Mouse (Mus musculus) heart, embryonic 10.5 days (tissue): ENCODE measurements around the gene Camk2g. TPM values are rescaled to one million over a fixed set of nuclear protein-coding genes. Genes with fewer than 3 reads are reported as not detected.

Experiments
- DNase-seq: peaks from one replicate; pipeline ENCODE4 v3.0.0-alpha.2; 2017; ENCODE audit warnings: low spot score
- H3K27ac ChIP-seq: fragments of 300-500 bp; sonication (generic); 2 replicates; pipeline ENCODE4 v1.5.1; 2016; ENCODE audit warnings: mild to moderate bottlenecking
- H3K27me3 ChIP-seq: fragments of 300-500 bp; sonication (generic); 2 replicates; pipeline ENCODE4 v1.6.1; 2016; ENCODE audit warnings: mild to moderate bottlenecking; ENCODE audit not compliant: poor library complexity, insufficient read depth, severe bottlenecking
- H3K36me3 ChIP-seq: fragments of 300-500 bp; sonication (generic); 2 replicates; pipeline ENCODE4 v1.6.1; 2016; ENCODE audit warnings: mild to moderate bottlenecking, moderate library complexity
- H3K4me1 ChIP-seq: fragments of 300-500 bp; sonication (generic); 2 replicates; pipeline ENCODE4 v1.6.1; 2016; ENCODE audit warnings: mild to moderate bottlenecking
- H3K4me3 ChIP-seq: fragments of 300-500 bp; sonication (generic); 2 replicates; pipeline ENCODE4 v1.5.1; 2016; ENCODE audit warnings: mild to moderate bottlenecking, moderate library complexity
- H3K9me3 ChIP-seq: fragments of 300-500 bp; sonication (generic); 2 replicates; pipeline ENCODE4 v1.6.1; 2016; ENCODE audit warnings: mild to moderate bottlenecking, moderate library complexity
- WGBS: fragments of 180-500 bp; shearing (Covaris S2); methylation state at CpG from one replicate; pipeline ENCODE4 v1.1.7; 2016; 5-methylcytosine and 5-hydroxymethylcytosine counted together
- polyA plus RNA-seq: library from polyadenylated mRNA; unstranded; fragments of >200 nt; fragmentation: Nextera tagmentation; extraction: Ambion mirVana; gene quantifications from 2 replicates; pipeline ENCODE4 v1.2.1, GENCODE M21; 2016

Camk2g gene
- polyA plus RNA-seq, 1 experiment from 2014 or later, result 65.3 TPM

- DNase-seq, result no peak
- H3K27ac ChIP-seq, result no peak overlapping the region
- H3K9me3 ChIP-seq, result no peaks in the 10 kb centered on the region
- H3K27me3 ChIP-seq, result no peaks in the 10 kb centered on the region
- 85% methylated on average over 3 of the region's 3 CpGs for WGBS
- H3K36me3 ChIP-seq, result no peaks in the 10 kb centered on the region
- no peak overlapping the region for H3K4me3 ChIP-seq
- peaks cover 7% of the 10 kb centered on the region; the same call in 1 of the 2 replicates for H3K4me1 ChIP-seq
Measured at GRCm38 (mm10) chr14:20828524-20828923, 34.6 kb upstream of the Camk2g start.

DNA sequence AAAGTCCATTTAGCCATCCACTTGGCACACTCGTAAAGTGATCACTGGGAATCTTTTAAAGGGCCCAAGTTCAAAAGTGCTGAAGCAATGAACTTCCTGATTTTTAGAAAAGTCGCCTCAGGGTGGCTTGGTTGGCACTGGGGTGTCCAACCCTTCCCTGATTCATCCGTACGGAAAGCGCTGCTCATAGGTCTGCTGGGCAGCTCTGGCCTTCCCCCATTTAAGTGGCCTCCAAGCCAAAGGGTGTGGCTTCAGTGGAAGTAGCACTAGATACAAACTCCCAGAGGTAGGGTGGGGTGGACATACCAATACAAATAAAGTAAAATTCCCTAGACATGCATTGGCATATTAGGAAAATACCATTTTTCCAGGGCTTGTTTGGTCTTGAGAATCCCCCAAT lies 33.6 kb upstream of the Camk2g start:
- Histone ChIP-seq H3K36me3 (no peaks in the 10 kb centered on the region), H3K4me1 (peaks cover 7% of the 10 kb centered on the region; the same call in 1 of the 2 replicates), H3K27me3 (no peaks in the 10 kb centered on the region), H3K9me3 (no peaks in the 10 kb centered on the region), H3K4me3 (no peak overlapping the region), H3K27ac (no peak overlapping the region)
- 78% methylated on average over 5 of the region's 5 CpGs for WGBS
- no peak for DNase-seq

DNA sequence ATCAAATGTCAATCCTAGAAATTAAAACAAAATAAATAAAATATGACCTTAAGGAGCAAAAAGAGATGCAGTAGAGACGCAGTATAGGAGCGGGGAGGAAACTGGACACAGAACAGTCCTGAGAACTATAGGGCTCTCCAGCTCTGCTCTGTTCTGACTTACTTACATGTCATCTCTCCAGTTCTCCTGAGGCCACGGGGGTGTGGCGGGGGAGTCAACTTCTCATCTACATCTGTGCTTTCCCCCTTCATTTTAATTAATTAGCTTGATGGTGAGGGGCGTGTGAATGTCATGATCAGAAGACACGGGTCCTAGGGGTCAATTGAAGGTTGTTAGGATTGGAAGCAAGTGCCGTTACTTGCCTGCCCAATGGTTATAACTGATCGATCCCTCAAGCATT lies 33.2 kb upstream of the Camk2g start:
- H3K27me3 ChIP-seq, result no peaks in the 10 kb centered on the region
- no peak for DNase-seq
- no peaks in the 10 kb centered on the region for H3K36me3 ChIP-seq
- H3K9me3 ChIP-seq, result no peaks in the 10 kb centered on the region
- 82% methylated on average over 8 of the region's 8 CpGs for WGBS
- H3K4me1 ChIP-seq, result peaks cover 7% of the 10 kb centered on the region; the same call in 1 of the 2 replicates
- no peak overlapping the region for H3K4me3 ChIP-seq
- no peak overlapping the region for H3K27ac ChIP-seq

DNA sequence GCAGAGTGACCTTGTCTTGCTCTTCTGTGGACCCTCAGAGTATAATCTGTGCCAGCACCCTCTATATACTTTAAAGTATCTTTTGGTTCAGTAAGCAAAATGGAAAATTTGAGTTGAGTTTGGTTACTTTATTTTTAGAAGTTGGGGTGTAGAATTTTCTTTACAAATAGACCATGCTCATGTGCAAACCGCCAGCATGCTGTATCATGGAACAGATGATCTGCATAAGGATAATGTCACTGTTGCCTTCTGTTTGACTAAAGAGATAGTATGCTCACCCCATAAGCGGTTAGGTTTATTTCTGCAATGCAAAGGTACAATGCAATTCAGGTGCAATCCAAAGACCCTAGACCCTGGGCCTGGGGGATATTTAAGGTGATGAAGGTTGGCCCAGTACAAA lies 31.6 kb upstream of the Camk2g start:
- Histone ChIP-seq H3K4me3 (no peak overlapping the region), H3K36me3 (no peaks in the 10 kb centered on the region), H3K27ac (no peak overlapping the region), H3K9me3 (no peaks in the 10 kb centered on the region), H3K4me1 (0 out of 2 replicates have a peak, but pooled peaks cover 5% of the 10 kb centered on the region), H3K27me3 (no peaks in the 10 kb centered on the region)
- DNase-seq, result no peak
- 88% methylated on average over 2 of the region's 2 CpGs for WGBS

- WGBS, result 79% methylated on average over 1 of the region's 1 CpGs
Measured at GRCm38 (mm10) chr14:20824517-20824916, 30.6 kb upstream of the Camk2g start.

DNA sequence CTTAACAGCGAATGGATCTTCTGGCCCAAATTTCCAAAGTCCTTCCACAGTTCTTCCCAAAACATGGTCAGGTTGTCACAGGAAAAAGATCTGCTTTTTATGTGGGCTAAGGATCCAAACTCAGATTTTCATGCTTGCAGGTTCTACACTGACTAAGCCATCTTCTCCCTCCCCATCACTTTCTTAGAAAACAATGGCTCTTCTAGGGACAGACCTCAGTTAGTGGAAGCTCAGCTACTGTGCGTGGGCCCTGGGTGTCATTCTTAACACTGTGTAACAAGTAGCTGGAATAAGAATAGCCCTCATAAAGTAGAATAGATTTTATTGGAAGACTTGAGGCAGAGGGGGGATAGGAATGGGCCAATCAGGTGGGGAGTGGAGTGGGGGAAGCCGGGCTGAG lies 21.6 kb upstream of the Camk2g start:
- Histone ChIP-seq H3K4me3 (no peak overlapping the region), H3K27me3 (no peaks in the 10 kb centered on the region), H3K27ac (no peak overlapping the region), H3K4me1 (0 out of 2 replicates have a peak, but pooled peaks cover 3% of the 10 kb centered on the region), H3K36me3 (no peaks in the 10 kb centered on the region), H3K9me3 (no peaks in the 10 kb centered on the region)
- no peak for DNase-seq
- whole genome bisulfite sequencing, result 82% methylated on average over 3 of the region's 3 CpGs

More at GRCm38 (mm10) chr14:20824517-20824916, 30.6 kb upstream of the Camk2g start:
- no peaks in the 10 kb centered on the region for H3K27me3 ChIP-seq
- H3K9me3 ChIP-seq, result no peaks in the 10 kb centered on the region
- DNase-seq, result no peak
- H3K36me3 ChIP-seq, result no peaks in the 10 kb centered on the region
- H3K27ac ChIP-seq, result no peak overlapping the region
- 0 out of 2 replicates have a peak, but pooled peaks cover 4% of the 10 kb centered on the region for H3K4me1 ChIP-seq
- no peak overlapping the region for H3K4me3 ChIP-seq

GRCm38 (mm10) chr14:20811779-20812406 lies 18.0 kb upstream of the Camk2g start:
- Histone ChIP-seq H3K27me3 (no peaks in the 10 kb centered on the region), H3K9me3 (no peaks in the 10 kb centered on the region), H3K27ac (no peak overlapping the region), H3K36me3 (no peaks in the 10 kb centered on the region), H3K4me3 (no peak overlapping the region), H3K4me1 (0 out of 2 replicates have a peak, but pooled peaks cover 3% of the 10 kb centered on the region)
- WGBS, result 71% methylated on average over 7 of the region's 7 CpGs
- DNase-seq, result no peak

- WGBS, result 86% methylated on average over 8 of the region's 8 CpGs
- no peak for DNase-seq
- Histone ChIP-seq H3K4me3 (no peak overlapping the region), H3K4me1 (0 out of 2 replicates have a peak, but pooled peaks cover 3% of the 10 kb centered on the region), H3K27ac (no peak overlapping the region), H3K9me3 (no peaks in the 10 kb centered on the region), H3K27me3 (no peaks in the 10 kb centered on the region), H3K36me3 (no peaks in the 10 kb centered on the region)
Measured at GRCm38 (mm10) chr14:20811236-20811635, 17.3 kb upstream of the Camk2g start.

GRCm38 (mm10) chr14:20809820-20810219 lies 15.9 kb upstream of the Camk2g start:
- Histone ChIP-seq H3K27me3 (no peaks in the 10 kb centered on the region), H3K4me3 (no peak overlapping the region), H3K4me1 (peaks cover 10% of the 10 kb centered on the region), H3K27ac (no peak overlapping the region), H3K9me3 (no peaks in the 10 kb centered on the region), H3K36me3 (no peaks in the 10 kb centered on the region)
- no peak for DNase-seq

DNA sequence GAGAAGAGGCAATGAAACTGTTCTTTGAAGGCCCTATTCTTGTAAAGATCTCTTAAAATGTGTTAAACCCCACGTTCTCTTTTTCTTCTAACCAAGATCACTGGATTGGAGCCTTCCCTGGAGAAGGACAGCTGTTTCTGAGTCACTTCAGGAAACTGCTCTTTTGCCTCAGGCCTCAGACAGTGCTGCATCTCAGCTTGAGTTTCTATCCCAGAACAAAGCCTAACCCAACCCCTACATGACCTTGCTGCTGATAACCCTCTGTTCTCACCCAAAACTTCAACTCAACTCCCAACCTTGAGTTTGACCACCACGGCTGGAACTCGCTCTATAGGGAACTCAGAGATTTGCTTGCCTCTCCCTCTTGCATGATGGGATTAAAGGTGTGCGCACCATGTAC lies 15.5 kb upstream of the Camk2g start:
- no peak for DNase-seq

GRCm38 (mm10) chr14:20806116-20806840 lies 12.4 kb upstream of the Camk2g start:
- no peaks in the 10 kb centered on the region for H3K36me3 ChIP-seq
- WGBS, result 87% methylated on average over 14 of the region's 14 CpGs
- no peak overlapping the region for H3K4me3 ChIP-seq
- peaks cover 18% of the 10 kb centered on the region for H3K4me1 ChIP-seq
- no peak for DNase-seq
- H3K27me3 ChIP-seq, result no peaks in the 10 kb centered on the region
- H3K27ac ChIP-seq, result no peak overlapping the region
- H3K9me3 ChIP-seq, result no peaks in the 10 kb centered on the region

More for the DNA sequence above, 15.5 kb upstream of the Camk2g start:
- no peaks in the 10 kb centered on the region for H3K27me3 ChIP-seq
- H3K4me1 ChIP-seq, result peaks cover 12% of the 10 kb centered on the region
- no peak overlapping the region for H3K27ac ChIP-seq
- WGBS, result 74% methylated on average over 4 of the region's 4 CpGs
- no peaks in the 10 kb centered on the region for H3K36me3 ChIP-seq
- H3K4me3 ChIP-seq, result no peak overlapping the region
- no peaks in the 10 kb centered on the region for H3K9me3 ChIP-seq

DNA sequence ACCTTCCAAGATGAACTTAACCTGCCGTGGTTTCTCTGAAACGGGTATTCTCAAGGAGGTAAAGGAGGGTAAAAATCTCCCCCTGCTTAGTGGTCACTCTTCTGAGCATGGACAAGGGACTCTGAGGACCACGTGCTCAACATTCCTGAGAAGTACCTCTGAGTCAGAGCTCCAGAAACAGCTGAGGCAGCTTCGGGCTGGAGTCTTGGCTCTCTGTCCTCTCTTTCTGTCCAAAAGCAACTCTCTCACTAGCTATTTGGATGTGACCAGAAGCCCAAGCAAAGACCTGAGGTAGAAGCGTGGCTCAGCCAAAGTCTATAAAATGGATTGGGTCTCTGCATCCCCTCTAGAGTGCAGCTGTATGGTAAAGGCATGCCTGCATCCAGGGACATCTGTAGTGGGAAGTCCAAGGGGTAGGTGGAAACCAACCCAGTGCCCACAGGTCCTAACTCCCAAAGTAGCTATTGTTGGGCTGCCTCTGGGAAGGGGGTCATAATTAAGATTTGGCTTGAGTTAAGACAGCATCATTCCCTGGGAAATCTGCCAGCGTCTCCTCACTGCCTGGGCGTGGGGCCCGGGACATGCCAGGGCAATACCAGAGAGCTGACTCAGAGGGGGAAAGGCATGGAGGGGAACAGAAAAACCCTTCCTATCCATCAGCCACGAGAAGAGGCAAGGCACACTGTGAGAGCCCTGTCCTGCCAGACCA lies 11.2 kb upstream of the Camk2g start:
- Histone ChIP-seq H3K27me3 (no peaks in the 10 kb centered on the region), H3K9me3 (no peaks in the 10 kb centered on the region), H3K36me3 (no peaks in the 10 kb centered on the region), H3K4me3 (no peak overlapping the region), H3K4me1 (peaks cover 18% of the 10 kb centered on the region), H3K27ac (no peak overlapping the region)
- 61% methylated on average over 9 of the region's 9 CpGs for WGBS
- no peak for DNase-seq

- no peak overlapping the region; the same call in 1 of the 2 replicates for H3K27ac ChIP-seq
- DNase-seq, result no peak
- no peak overlapping the region for H3K4me3 ChIP-seq
- peaks cover 18% of the 10 kb centered on the region for H3K4me1 ChIP-seq
- H3K36me3 ChIP-seq, result no peaks in the 10 kb centered on the region
- H3K27me3 ChIP-seq, result no peaks in the 10 kb centered on the region
- no peaks in the 10 kb centered on the region for H3K9me3 ChIP-seq
- WGBS, result 48% methylated on average over 5 of the region's 5 CpGs
Measured at GRCm38 (mm10) chr14:20804481-20804880, 10.6 kb upstream of the Camk2g start.
